Mouse (Mus musculus) gastrocnemius, postnatal 4 days (tissue): ENCODE results near the gene Clrn1. TPM values are rescaled to one million over a fixed set of nuclear protein-coding genes. Genes with fewer than 3 reads are reported as not detected.

ENCODE experiments used
- DNase-seq, 2 experiments: peaks; one replicate each; pipeline ENCODE4 v3.0.0; 2021 to 2022; ENCODE audit warnings: low spot score in 2 of 2, mixed read lengths in 2 of 2
- total RNA-seq, 2 experiments: library from RNA; stranded (reverse); gene quantifications; 2 replicates each; pipeline ENCODE4 v1.2.3; 2021

Clrn1 gene
- total RNA-seq, 2 experiments from 2014 or later, result not detected

DNA sequence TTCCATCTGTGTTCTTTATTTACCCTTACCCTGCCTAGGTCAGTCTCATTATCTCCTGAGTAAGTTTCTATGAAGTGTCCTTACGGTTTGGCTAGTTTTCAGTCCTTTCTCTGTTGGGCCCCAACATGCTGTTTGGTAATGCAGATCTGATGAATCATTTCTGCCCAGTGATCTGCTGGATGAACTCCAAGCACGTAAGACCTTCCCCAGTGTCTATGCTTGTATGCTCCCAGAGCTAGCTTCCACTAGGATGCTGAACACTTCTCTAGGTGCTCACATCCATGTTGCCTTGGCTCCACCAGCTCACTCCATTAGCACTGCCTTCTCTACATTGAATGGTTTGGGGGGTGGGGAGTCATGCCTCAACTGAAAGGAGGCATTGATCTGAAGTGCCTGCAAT, 52.3 kb downstream of the Clrn1 start:
- no peak for DNase-seq

DNA sequence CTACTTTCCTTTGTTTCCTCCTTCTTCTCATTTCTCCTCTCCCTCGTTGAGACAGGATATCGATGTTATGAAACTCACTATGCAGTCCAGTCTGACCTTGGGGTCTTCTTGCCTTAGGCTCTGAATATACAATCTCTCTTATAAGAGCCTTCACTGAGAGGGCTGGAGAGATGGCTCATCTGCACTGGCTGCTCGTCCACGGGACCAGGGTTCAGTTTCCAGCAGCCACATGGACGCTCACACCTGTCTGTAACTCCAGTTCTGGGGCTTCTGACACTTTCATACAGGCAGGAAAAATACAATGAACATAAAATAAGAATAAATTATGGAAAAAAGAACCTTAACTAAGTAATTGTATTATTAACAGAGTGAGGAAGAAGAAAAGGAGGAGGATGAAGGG, 53.6 kb downstream of the Clrn1 start:
- no peak for DNase-seq

DNA sequence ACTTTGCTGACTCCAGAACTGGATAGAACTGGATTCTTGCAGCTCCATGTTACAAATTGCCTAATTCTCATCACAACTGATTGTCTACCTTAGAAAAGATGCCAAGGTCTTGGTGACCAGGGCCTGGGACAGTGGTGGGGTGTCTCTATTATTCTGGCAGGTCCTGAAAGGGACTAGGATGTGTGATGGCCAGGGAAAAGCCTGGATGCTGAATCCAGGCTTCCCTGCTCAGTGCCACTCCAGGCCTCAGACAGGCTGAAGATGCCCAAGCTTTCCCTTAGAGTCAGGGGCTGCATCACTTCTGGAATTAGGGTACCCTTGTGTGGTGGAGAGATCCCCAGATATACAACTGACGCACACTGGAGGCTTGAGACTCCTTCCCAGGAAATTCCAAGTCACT, 55.2 kb downstream of the Clrn1 start:
- no peak for DNase-seq

- no peak for DNase-seq
Observed at GRCm38 (mm10) chr3:58828366-58829153, 56.6 kb downstream of the Clrn1 start.

GRCm38 (mm10) chr3:58826266-58826665, 58.9 kb downstream of the Clrn1 start:
- no peak for DNase-seq

DNA sequence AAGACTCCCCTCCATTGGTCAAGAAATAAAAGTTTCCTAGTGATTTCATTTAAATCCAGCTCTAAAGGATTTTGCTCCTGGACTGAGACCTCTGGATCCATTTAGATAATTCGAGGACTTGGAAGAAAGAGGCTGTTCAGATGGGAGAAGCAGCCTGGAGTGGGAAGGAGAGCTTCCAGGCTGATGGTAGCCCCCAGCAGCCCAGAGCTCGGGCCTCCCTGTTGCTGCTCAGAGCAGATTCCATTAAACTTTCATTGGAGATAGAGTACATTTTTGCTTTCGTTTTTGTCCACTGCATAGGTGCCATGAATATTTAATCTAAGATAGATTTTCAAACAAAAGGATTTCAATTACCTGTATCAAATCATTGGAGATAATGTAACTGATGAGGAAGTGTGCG, 62.9 kb downstream of the Clrn1 start, which contains the start of gene Mindy4b-ps:
Mindy4b-ps (minus strand) TSS at position 101 of the 400 bp plus-strand sequence.
- DNase-seq, result no peak

DNA sequence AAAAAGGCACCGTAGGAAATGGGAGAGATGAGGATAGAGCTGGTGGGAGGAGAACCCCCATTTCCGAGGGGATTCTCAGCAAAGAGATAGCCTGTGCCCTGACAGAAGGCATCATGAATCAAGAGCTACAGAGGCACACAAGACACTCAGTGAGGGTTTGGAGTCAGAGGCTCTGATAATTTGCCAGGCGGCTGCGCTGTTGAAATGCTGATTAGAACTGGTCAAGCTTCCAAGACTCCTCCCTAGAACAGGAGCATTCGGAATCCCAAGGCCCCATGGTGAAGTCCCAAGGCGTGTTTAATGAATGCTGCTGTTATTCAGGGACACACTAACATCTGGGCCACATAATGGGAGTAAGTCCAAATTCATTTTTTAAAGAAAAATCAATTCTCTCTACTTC, 67.8 kb downstream of the Clrn1 start:
- DNase-seq, result no peak

DNA sequence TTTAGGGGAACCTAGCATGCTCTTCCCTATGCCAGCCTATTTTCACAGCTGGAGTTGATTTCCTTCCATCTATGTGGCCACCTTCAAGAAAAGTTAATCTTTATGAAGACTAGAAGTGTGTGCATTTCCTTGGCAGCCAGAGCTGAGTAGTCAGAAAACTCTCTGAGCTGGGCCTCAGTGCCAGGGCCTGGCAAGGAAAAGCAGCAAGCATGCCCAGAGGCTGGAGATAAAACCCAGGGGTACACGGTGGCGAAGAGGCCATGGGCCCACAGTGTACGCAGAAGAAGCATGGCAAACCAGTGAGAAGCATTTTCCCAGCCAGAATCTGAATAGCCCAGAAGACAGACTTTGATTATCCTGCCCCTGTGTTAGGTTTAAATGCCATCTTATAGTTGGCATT, 70.9 kb downstream of the Clrn1 start:
- DNase-seq, result no peak

- no peak for DNase-seq
Observed at GRCm38 (mm10) chr3:58810353-58810752, 74.8 kb downstream of the Clrn1 start.

DNA sequence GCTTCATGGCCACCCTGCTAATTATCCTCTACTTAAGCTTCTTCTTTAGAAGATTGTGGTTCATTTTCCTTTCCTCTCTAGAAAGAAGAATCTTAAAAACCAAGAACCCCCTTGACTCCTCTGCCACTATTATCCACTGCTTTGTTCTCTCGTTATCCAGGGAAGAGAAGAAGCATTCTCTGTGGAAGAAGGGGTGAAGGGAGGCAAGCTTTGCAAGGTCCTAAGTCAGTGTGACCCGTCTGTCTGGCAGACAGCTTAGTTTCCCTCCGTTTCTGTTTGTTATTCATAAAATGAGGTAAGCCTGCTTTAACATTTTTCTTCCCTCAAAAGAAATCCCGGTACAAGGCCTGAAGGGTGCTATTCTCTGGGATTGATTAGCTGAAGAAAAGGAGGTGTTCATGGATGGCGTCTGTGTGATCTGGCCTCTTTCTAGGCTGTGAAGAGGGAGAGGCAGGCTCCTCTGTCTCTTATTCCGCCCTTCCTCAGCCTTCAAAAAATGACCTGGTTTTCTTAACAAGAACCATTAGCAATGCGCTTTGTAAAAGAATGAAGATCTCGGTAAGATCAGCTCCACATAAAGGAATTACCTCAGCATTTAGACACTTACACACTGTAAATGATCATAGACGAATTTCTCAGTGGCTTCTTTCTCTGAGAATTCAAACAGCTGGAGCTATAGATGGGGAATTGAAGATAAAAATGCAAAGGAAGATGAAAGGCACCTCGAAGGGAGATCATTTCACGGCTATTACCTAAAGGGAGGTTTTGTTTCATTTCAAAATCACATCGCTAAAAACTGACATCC, 75.8 kb downstream of the Clrn1 start:
- no peak for DNase-seq

- no peak for DNase-seq
Observed at GRCm38 (mm10) chr3:58808636-58809035, 76.5 kb downstream of the Clrn1 start.

GRCm38 (mm10) chr3:58804745-58805144, 80.4 kb downstream of the Clrn1 start:
- DNase-seq, result no peak

GRCm38 (mm10) chr3:58798676-58799075, 86.5 kb downstream of the Clrn1 start:
- no peak for DNase-seq

DNA sequence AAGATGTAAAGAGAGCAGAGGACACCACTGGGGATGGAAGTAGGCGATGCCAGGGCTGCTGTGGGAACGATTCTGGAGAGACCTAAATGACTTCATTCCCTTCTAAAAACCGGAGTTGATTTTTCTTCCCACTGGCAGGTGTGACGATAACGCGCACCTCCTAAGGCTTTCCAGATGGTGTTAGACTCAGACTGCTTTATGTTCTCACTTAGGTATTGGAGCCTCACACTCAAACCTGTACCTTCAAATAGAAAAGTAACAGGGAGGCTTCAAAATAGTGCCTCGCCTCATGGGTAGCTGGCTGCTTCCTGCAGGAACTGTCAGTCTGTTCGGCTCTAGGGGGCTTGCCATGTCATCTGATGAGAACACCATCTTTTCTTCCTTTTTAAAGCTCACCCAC, 86.9 kb downstream of the Clrn1 start:
- no peak for DNase-seq

Other genes starting within 250 kb of the Clrn1 start
- under 1 TPM in 1 of 2 experiments, not detected in 1; 0.13 TPM for gene Erich6, start 248.1 kb downstream of the Clrn1 start, total RNA-seq
- 10 to 100 TPM; 10.5 to 12.7 TPM for gene Siah2, start 192.9 kb downstream of the Clrn1 start, total RNA-seq
- gene Mindy4b-ps, start 63.0 kb downstream of the Clrn1 start, total RNA-seq, result not detected
- gene Med12l, start 120.5 kb upstream of the Clrn1 start, total RNA-seq, result 1 to 10 TPM; 6.4 to 6.9 TPM
- under 1 TPM; 0.12 to 0.23 TPM for gene Gpr171, start 216.5 kb upstream of the Clrn1 start, total RNA-seq